Mouse (Mus musculus) cerebellum, adult 11 months (tissue): ENCODE measurements around the gene Zfp91.
"Not testable (repeated sequence)": the region's sequence is repeated elsewhere in the genome, so short reads cannot be mapped to it uniquely, and the experiment has no call there.

Experiments
- DNase-seq: peaks from one replicate; pipeline ENCODE4 v3.0.0; 2022

The Zfp91 gene

GRCm38 (mm10) chr19:12792374-12792773 is 3.6 kb downstream of the Zfp91 start:
- DNase-seq, result no peak

GRCm38 (mm10) chr19:12787721-12788120 is 8.2 kb downstream of the Zfp91 start:
- DNase-seq, result no peak

- DNase-seq, result no peak
Observed at GRCm38 (mm10) chr19:12786803-12787395, 9.0 kb downstream of the Zfp91 start.

GRCm38 (mm10) chr19:12780437-12780836 is 15.5 kb downstream of the Zfp91 start:
- no peak for DNase-seq

- no peak for DNase-seq
Observed at GRCm38 (mm10) chr19:12770888-12771287, 25.0 kb downstream of the Zfp91 start.

GRCm38 (mm10) chr19:12765308-12765707 is 30.6 kb downstream of the Zfp91 start, which contains the start of gene Cntf:
Gene Cntf, minus strand, starts transcription at chr19:12765632.
- no peak for DNase-seq

- DNase-seq, result no peak
Observed at GRCm38 (mm10) chr19:12762212-12763130, 33.5 kb downstream of the Zfp91 start.

- peak; percentile 58 for DNase-seq
Observed at GRCm38 (mm10) chr19:12759656-12760055, 36.3 kb downstream of the Zfp91 start.

GRCm38 (mm10) chr19:12758936-12759478 is 36.9 kb downstream of the Zfp91 start:
- no peak for DNase-seq

- DNase-seq, result no peak
Observed at GRCm38 (mm10) chr19:12756286-12756685, 39.6 kb downstream of the Zfp91 start.

GRCm38 (mm10) chr19:12731950-12732349 is 64.0 kb downstream of the Zfp91 start:
- no peak for DNase-seq

- no peak for DNase-seq
Observed at GRCm38 (mm10) chr19:12731036-12731435, 64.9 kb downstream of the Zfp91 start.

GRCm38 (mm10) chr19:12725851-12726250 is 70.1 kb downstream of the Zfp91 start:
- no peak for DNase-seq

GRCm38 (mm10) chr19:12722308-12722707 is 73.6 kb downstream of the Zfp91 start:
- peak; percentile 8 for DNase-seq

GRCm38 (mm10) chr19:12721596-12721995 is 74.3 kb downstream of the Zfp91 start:
- DNase-seq, result not testable (repeated sequence)

- not testable (repeated sequence) for DNase-seq
Observed at GRCm38 (mm10) chr19:12720919-12721318, 75.0 kb downstream of the Zfp91 start.

- DNase-seq, result no peak
Observed at GRCm38 (mm10) chr19:12720463-12720862, 75.5 kb downstream of the Zfp91 start.

GRCm38 (mm10) chr19:12719189-12719588 is 76.7 kb downstream of the Zfp91 start:
- DNase-seq, result no peak
